Mouse (Mus musculus) liver, postnatal 0 days (tissue): ENCODE data around the gene Lrrc32.
A peak's percentile ranks its signal among the peaks of the same experiment; 100 is the strongest.

ENCODE experiments used
- CTCF ChIP-seq: sonication (generic); IDR thresholded peaks from 2 replicates; pipeline ENCODE4 v1.5.1; 2016; ENCODE audit warnings: antibody characterized with exemption, low read depth
- EP300 ChIP-seq: IDR thresholded peaks from 2 replicates; pipeline ENCODE4 v1.6.1; 2016; ENCODE audit warnings: antibody characterized with exemption, low read depth, mild to moderate bottlenecking

DNA sequence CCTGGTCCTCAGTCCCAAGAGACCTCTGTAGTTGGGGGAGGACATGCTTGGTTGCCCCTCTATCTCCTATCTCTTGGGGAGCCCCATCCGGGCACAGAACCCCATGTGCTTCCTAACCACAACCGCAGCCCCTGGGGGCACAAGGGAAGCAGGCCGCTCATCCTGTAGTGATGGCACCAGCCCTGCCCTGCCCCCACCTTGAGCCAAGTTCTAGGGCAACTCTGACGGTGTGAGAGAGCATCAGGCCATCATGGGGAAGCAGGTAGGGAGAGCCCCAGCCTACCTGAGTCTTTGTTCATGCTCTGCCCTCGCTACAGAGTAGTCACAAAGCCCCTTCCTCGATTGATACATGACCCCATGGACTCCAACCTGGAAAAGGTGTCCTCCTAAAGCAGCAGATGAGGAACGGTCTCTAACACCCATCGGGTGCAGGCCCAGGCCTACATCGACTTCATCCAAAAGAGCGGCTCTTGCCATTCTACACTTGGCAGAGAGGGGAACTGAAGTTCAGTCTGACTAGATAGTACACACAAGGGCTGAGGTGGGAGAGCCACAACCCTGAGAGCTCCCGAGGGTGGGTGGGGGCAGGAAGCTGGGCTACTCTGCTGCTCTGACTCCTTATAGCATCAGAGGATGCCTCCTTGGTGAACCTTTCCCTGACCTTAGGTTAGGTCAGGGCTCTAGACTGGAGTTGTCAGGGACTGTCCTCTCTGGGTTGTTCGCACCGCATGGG is 519 bp upstream of the Lrrc32 start:
- TF ChIP-seq CTCF, result no peak
- peak; percentile 40; the same call in 1 of the 2 replicates for TF ChIP-seq EP300
